Mouse (Mus musculus): ENCODE results near the gene Fra10ac1. TPM values are rescaled to one million over a fixed set of nuclear protein-coding genes. Genes with fewer than 3 reads are reported as not detected.

The Fra10ac1 gene
- polyA plus RNA-seq, 1 experiment from 2014 or later = 27.6 TPM

GRCm38 (mm10) chr19:38206669-38207068 is 17.3 kb downstream of the Fra10ac1 start:
- Histone ChIP-seq H3K27me3 (ENCODE audit: control insufficient read depth, insufficient read depth, low read length) (no peaks in the 10 kb centered on the region), H3K9me3 (replicated peaks; ENCODE audit: control insufficient read depth, low read length) (no peaks in the 10 kb centered on the region; the same call in 1 of the 2 replicates), H3K4me3 (ENCODE audit: low read depth, low read length) (no peak overlapping the region), H3K36me3 (ENCODE audit: control insufficient read depth, insufficient read depth, low read length) (peaks cover 11% of the 10 kb centered on the region; the same call in 1 of the 2 replicates), H3K4me2 (no peak overlapping the region), H3K27ac (ENCODE audit: low read depth, low read length) (no peak overlapping the region), H3K9ac (ENCODE audit: low read depth, low read length) (no peak overlapping the region), H3K4me1 (ENCODE audit: control insufficient read depth, insufficient read depth, low read length) (no peaks in the 10 kb centered on the region)
- 57% methylated on average over 9 of the region's 9 CpGs for WGBS (ENCODE audit: insufficient replicate concordance)
- ATAC-seq (replicated peaks; ENCODE audit: insufficient number of reproducible peaks, low FRiP score, low TSS enrichment) = no peak

GRCm38 (mm10) chr19:38198731-38199130 is 25.2 kb downstream of the Fra10ac1 start:
- no peak overlapping the region for H3K4me3 ChIP-seq (ENCODE audit: low read depth, low read length)
- H3K27me3 ChIP-seq (ENCODE audit: control insufficient read depth, insufficient read depth, low read length) = no peaks in the 10 kb centered on the region
- no peak overlapping the region for H3K27ac ChIP-seq (ENCODE audit: low read depth, low read length)
- H3K4me2 ChIP-seq = no peak overlapping the region
- H3K4me1 ChIP-seq (ENCODE audit: control insufficient read depth, insufficient read depth, low read length) = no peaks in the 10 kb centered on the region
- H3K9ac ChIP-seq (ENCODE audit: low read depth, low read length) = no peak overlapping the region
- WGBS (ENCODE audit: insufficient replicate concordance) = 86% methylated on average over 5 of the region's 5 CpGs
- no peaks in the 10 kb centered on the region; the same call in 1 of the 2 replicates for H3K9me3 ChIP-seq (replicated peaks; ENCODE audit: control insufficient read depth, low read length)
- no peak for ATAC-seq (replicated peaks; ENCODE audit: insufficient number of reproducible peaks, low FRiP score, low TSS enrichment)
- peaks cover 7% of the 10 kb centered on the region; the same call in 1 of the 2 replicates for H3K36me3 ChIP-seq (ENCODE audit: control insufficient read depth, insufficient read depth, low read length)

GRCm38 (mm10) chr19:38195245-38195644 is 28.7 kb downstream of the Fra10ac1 start:
- 95% methylated on average over 4 of the region's 4 CpGs for WGBS (ENCODE audit: insufficient replicate concordance)
- no peaks in the 10 kb centered on the region for H3K27me3 ChIP-seq (ENCODE audit: control insufficient read depth, insufficient read depth, low read length)
- no peak overlapping the region for H3K4me3 ChIP-seq (ENCODE audit: low read depth, low read length)
- H3K4me1 ChIP-seq (ENCODE audit: control insufficient read depth, insufficient read depth, low read length) = no peaks in the 10 kb centered on the region
- H3K9me3 ChIP-seq (replicated peaks; ENCODE audit: control insufficient read depth, low read length) = no peaks in the 10 kb centered on the region
- H3K4me2 ChIP-seq = no peak overlapping the region
- H3K36me3 ChIP-seq (ENCODE audit: control insufficient read depth, insufficient read depth, low read length) = no peaks in the 10 kb centered on the region
- no peak for ATAC-seq (replicated peaks; ENCODE audit: insufficient number of reproducible peaks, low FRiP score, low TSS enrichment)
- no peak overlapping the region for H3K9ac ChIP-seq (ENCODE audit: low read depth, low read length)
- no peak overlapping the region for H3K27ac ChIP-seq (ENCODE audit: low read depth, low read length)

- H3K9me3 ChIP-seq (replicated peaks; ENCODE audit: control insufficient read depth, low read length) = no peaks in the 10 kb centered on the region
- no peaks in the 10 kb centered on the region for H3K36me3 ChIP-seq (ENCODE audit: control insufficient read depth, insufficient read depth, low read length)
- H3K27ac ChIP-seq (ENCODE audit: low read depth, low read length) = no peak overlapping the region
- no peak overlapping the region for H3K4me2 ChIP-seq
- H3K4me1 ChIP-seq (ENCODE audit: control insufficient read depth, insufficient read depth, low read length) = no peaks in the 10 kb centered on the region
- no peak overlapping the region for H3K4me3 ChIP-seq (ENCODE audit: low read depth, low read length)
- no peak for ATAC-seq (replicated peaks; ENCODE audit: insufficient number of reproducible peaks, low FRiP score, low TSS enrichment)
- 77% methylated on average over 5 of the region's 5 CpGs for WGBS (ENCODE audit: insufficient replicate concordance)
- H3K27me3 ChIP-seq (ENCODE audit: control insufficient read depth, insufficient read depth, low read length) = no peaks in the 10 kb centered on the region
- H3K9ac ChIP-seq (ENCODE audit: low read depth, low read length) = no peak overlapping the region
Observed at GRCm38 (mm10) chr19:38191446-38191845, 32.5 kb downstream of the Fra10ac1 start.

GRCm38 (mm10) chr19:38190606-38191005 is 33.4 kb downstream of the Fra10ac1 start:
- no peak for ATAC-seq (replicated peaks; ENCODE audit: insufficient number of reproducible peaks, low FRiP score, low TSS enrichment)
- 76% methylated on average over 3 of the region's 3 CpGs for WGBS (ENCODE audit: insufficient replicate concordance)
- Histone ChIP-seq H3K36me3 (ENCODE audit: control insufficient read depth, insufficient read depth, low read length) (no peaks in the 10 kb centered on the region), H3K9ac (ENCODE audit: low read depth, low read length) (no peak overlapping the region), H3K9me3 (replicated peaks; ENCODE audit: control insufficient read depth, low read length) (no peaks in the 10 kb centered on the region), H3K4me1 (ENCODE audit: control insufficient read depth, insufficient read depth, low read length) (no peaks in the 10 kb centered on the region), H3K27me3 (ENCODE audit: control insufficient read depth, insufficient read depth, low read length) (no peaks in the 10 kb centered on the region), H3K4me2 (no peak overlapping the region), H3K4me3 (ENCODE audit: low read depth, low read length) (no peak overlapping the region), H3K27ac (ENCODE audit: low read depth, low read length) (no peak overlapping the region)

- no peak for ATAC-seq (replicated peaks; ENCODE audit: insufficient number of reproducible peaks, low FRiP score, low TSS enrichment)
- no peaks in the 10 kb centered on the region for H3K4me1 ChIP-seq (ENCODE audit: control insufficient read depth, insufficient read depth, low read length)
- H3K27ac ChIP-seq (ENCODE audit: low read depth, low read length) = no peak overlapping the region
- H3K36me3 ChIP-seq (ENCODE audit: control insufficient read depth, insufficient read depth, low read length) = no peaks in the 10 kb centered on the region
- 75% methylated on average over 2 of the region's 2 CpGs for WGBS (ENCODE audit: insufficient replicate concordance)
- H3K4me3 ChIP-seq (ENCODE audit: low read depth, low read length) = no peak overlapping the region
- no peak overlapping the region for H3K4me2 ChIP-seq
- H3K27me3 ChIP-seq (ENCODE audit: control insufficient read depth, insufficient read depth, low read length) = no peaks in the 10 kb centered on the region
- H3K9ac ChIP-seq (ENCODE audit: low read depth, low read length) = no peak overlapping the region
- H3K9me3 ChIP-seq (replicated peaks; ENCODE audit: control insufficient read depth, low read length) = no peaks in the 10 kb centered on the region
Observed at GRCm38 (mm10) chr19:38187345-38187680, 36.6 kb downstream of the Fra10ac1 start.

GRCm38 (mm10) chr19:38186631-38187344 is 37.2 kb downstream of the Fra10ac1 start:
- Histone ChIP-seq H3K4me1 (ENCODE audit: control insufficient read depth, insufficient read depth, low read length) (no peaks in the 10 kb centered on the region), H3K4me3 (ENCODE audit: low read depth, low read length) (no peak overlapping the region), H3K9me3 (replicated peaks; ENCODE audit: control insufficient read depth, low read length) (no peaks in the 10 kb centered on the region), H3K9ac (ENCODE audit: low read depth, low read length) (no peak overlapping the region), H3K27ac (ENCODE audit: low read depth, low read length) (no peak overlapping the region), H3K4me2 (no peak overlapping the region), H3K27me3 (ENCODE audit: control insufficient read depth, insufficient read depth, low read length) (no peaks in the 10 kb centered on the region), H3K36me3 (ENCODE audit: control insufficient read depth, insufficient read depth, low read length) (no peaks in the 10 kb centered on the region)
- no peak for ATAC-seq (replicated peaks; ENCODE audit: insufficient number of reproducible peaks, low FRiP score, low TSS enrichment)
- WGBS (ENCODE audit: insufficient replicate concordance) = 80% methylated on average over 5 of the region's 5 CpGs

GRCm38 (mm10) chr19:38179675-38180074 is 44.3 kb downstream of the Fra10ac1 start:
- no peak for ATAC-seq (replicated peaks; ENCODE audit: insufficient number of reproducible peaks, low FRiP score, low TSS enrichment)
- Histone ChIP-seq H3K4me3 (ENCODE audit: low read depth, low read length) (no peak overlapping the region), H3K27me3 (ENCODE audit: control insufficient read depth, insufficient read depth, low read length) (no peaks in the 10 kb centered on the region), H3K36me3 (ENCODE audit: control insufficient read depth, insufficient read depth, low read length) (no peaks in the 10 kb centered on the region), H3K4me1 (ENCODE audit: control insufficient read depth, insufficient read depth, low read length) (no peaks in the 10 kb centered on the region), H3K9me3 (replicated peaks; ENCODE audit: control insufficient read depth, low read length) (no peaks in the 10 kb centered on the region), H3K4me2 (no peak overlapping the region), H3K9ac (ENCODE audit: low read depth, low read length) (no peak overlapping the region), H3K27ac (ENCODE audit: low read depth, low read length) (no peak overlapping the region)
- 86% methylated on average over 9 of the region's 9 CpGs for WGBS (ENCODE audit: insufficient replicate concordance)

GRCm38 (mm10) chr19:38164633-38165032 is 59.3 kb downstream of the Fra10ac1 start:
- H3K4me1 ChIP-seq (ENCODE audit: control insufficient read depth, insufficient read depth, low read length) = no peaks in the 10 kb centered on the region
- WGBS (ENCODE audit: insufficient replicate concordance) = 44% methylated on average over 2 of the region's 2 CpGs
- H3K36me3 ChIP-seq (ENCODE audit: control insufficient read depth, insufficient read depth, low read length) = no peaks in the 10 kb centered on the region
- no peak overlapping the region for H3K4me2 ChIP-seq
- H3K4me3 ChIP-seq (ENCODE audit: low read depth, low read length) = no peak overlapping the region
- H3K27ac ChIP-seq (ENCODE audit: low read depth, low read length) = no peak overlapping the region
- H3K9me3 ChIP-seq (replicated peaks; ENCODE audit: control insufficient read depth, low read length) = no peaks in the 10 kb centered on the region
- H3K27me3 ChIP-seq (ENCODE audit: control insufficient read depth, insufficient read depth, low read length) = no peaks in the 10 kb centered on the region
- ATAC-seq (replicated peaks; ENCODE audit: insufficient number of reproducible peaks, low FRiP score, low TSS enrichment) = no peak
- H3K9ac ChIP-seq (ENCODE audit: low read depth, low read length) = no peak overlapping the region

All from heart, embryonic 11.5 days (tissue).